Mouse (Mus musculus) subcutaneous adipose tissue, adult 2 months (tissue): Measurements from ENCODE around the gene Hoxa5. TPM values are rescaled to one million over a fixed set of nuclear protein-coding genes. Genes with fewer than 3 reads are reported as not detected.

ENCODE experiments used
- polyA plus RNA-seq: library from polyadenylated mRNA; depleted of rRNA; stranded (reverse); fragments of >200 nt; gene quantifications from 2 replicates; pipeline ENCODE4 v1.2.3, GENCODE M21; 2012; ENCODE audit warnings: low replicate concordance; rRNA removed

Gene Hoxa5
- polyA plus RNA-seq: 4.2 and 5.7 TPM in 2 replicates

DNA sequence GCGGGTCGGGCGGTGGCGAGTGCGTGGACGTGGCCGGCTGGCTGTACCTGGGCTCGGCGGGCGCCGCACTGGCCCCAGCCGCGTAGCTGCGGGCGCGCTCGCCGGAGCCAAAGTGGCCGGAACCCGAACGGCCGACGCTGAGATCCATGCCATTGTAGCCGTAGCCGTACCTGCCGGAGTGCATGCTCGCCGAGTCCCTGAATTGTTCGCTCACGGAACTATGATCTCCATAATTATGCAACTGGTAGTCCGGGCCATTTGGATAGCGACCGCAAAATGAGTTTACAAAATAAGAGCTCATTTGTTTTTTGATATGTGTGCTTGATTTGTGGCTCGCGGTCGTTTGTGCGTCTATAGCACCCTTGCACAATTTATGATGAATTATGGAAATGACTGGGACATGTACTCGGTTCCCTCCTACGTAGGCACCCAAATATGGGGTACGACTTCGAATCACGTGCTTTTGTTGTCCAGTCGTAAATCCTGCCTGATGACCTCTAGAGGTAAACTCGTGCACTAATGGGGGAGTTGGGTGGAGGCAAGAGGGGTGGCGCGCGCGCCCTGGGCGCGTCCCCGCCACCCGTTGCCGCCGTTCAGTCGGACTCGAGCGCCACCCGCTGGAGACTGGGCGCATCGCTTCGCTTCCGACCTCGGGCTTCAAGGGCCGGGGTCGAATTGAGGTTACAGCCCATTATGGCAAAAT lies at the start of gene Hoxa5:
Gene Hoxa5, minus strand, starts transcription at position 538 of the 703 bp plus-strand sequence.

DNA sequence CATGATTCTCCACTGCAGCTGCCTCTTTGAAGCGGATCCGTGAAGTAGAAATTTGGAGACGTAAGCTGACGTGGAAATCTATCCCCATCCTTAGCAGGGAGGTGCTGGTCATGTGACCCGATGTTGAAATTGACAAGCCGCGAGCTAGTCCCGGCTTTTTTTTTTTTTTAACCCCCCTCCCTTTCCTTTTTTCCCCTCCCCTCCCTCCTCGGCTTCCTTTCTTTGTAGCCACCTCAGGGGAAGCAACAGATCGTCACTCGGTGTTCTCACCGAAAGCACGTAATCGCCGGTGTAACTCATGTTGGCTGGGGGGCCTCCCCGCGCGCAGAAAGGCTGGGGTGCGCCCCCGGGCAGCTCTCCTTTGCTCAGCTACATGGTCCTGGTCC lies 41.4 kb upstream of the Hoxa5 start, which contains the start of gene Hoxa11:
Gene Hoxa11, minus strand, starts transcription at position 54 of the 386 bp plus-strand sequence.

DNA sequence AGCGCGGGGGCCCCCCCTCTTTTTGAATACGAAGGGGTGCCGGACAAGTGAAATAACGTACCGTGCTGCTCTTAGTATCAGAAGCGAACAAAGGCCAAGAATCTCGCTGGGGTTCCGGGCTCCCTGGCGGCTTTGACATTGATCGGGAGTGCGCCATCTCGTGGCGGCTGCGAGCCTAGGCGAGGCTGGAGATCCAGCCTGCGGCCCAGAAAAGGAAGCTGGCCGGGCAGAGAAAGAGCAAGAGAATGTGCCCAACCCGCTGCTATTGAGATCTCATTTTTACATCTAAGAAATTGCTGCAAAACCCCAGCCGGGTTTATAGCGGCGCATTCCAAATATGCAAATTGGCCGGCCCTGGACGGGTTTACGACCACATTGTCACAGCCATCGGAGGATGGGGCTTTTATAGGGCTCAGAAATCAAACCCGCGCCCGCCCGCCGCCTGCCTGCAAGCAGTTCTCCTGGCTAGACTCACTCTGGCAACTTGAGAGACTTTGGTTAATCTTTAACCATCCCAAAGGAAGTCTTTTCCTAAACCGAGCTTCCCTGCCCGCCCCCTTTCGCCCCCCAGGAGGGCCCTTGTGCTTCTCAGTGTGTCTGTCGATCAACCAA lies 36.1 kb upstream of the Hoxa5 start, which contains the start of gene Hoxa10:
Gene Hoxa10, minus strand, starts transcription at position 466 of the 612 bp plus-strand sequence.

DNA sequence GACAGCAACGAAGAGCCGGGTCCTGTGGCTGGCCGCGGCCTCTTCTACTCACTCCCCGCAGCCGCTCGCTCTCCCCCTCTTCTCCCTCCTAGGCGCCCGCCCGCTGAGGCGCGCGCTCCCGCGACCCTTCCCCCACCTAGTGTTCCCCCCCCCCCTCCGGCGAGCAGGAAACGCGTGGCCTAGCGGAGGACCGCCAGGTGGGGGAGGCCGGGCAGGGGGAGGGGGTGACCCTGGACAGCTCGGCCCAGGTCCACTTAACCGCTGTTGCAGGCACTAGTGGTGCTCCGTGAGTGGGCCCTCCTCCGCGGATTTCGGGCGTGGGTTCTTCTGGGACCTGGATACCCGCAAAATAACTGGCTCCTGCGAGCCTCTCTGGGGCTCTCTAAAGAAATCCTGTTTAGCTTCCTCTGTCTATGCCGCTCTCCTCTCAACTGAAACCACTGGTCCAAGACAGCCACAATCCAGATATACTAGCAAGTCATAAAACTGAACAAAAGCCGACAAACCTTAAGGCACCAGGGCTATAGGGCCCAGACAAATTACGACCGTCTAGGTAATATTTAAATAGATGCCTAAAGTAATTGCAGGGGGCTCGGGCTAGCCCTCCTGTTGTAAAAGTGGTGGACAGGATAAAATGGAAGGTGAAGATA lies 26.3 kb upstream of the Hoxa5 start, which contains the start of gene Hoxa9:
Gene Hoxa9, minus strand, starts transcription at position 574 of the 650 bp plus-strand sequence.

DNA sequence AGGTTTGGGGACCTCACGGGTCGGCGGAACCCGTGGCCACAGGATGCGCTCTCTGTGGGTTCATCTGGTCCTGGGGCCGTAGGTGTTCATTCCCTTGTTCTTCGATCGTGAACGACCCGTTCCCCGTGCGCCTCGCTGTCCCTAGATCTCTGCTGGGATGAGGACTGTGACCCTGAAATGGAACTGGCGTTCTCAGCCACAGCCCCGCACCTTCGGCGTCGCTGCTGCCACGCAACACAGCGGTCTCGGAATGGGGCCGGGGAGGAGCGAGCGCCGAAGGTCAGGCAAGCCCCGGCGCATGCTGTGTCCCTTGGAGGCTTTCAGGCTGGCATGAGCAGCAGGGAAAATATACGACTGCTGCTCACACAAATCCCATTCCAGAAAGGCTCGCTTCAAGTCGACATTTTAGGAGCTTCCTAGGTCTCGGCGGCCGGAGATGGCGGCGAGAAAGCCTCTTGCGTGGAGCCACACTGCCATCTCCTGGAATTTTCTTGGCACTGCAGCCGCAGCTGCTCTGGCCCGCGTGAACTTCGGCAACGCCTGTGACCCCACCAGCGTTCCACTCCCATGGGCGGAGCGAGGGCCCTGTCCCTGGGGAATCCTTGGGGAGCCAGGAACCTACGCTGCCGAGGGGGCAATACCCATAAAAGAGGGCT lies 17.1 kb upstream of the Hoxa5 start, which contains the start of gene Hoxa7:
Gene Hoxa7, minus strand, starts transcription at position 518 of the 656 bp plus-strand sequence.

DNA sequence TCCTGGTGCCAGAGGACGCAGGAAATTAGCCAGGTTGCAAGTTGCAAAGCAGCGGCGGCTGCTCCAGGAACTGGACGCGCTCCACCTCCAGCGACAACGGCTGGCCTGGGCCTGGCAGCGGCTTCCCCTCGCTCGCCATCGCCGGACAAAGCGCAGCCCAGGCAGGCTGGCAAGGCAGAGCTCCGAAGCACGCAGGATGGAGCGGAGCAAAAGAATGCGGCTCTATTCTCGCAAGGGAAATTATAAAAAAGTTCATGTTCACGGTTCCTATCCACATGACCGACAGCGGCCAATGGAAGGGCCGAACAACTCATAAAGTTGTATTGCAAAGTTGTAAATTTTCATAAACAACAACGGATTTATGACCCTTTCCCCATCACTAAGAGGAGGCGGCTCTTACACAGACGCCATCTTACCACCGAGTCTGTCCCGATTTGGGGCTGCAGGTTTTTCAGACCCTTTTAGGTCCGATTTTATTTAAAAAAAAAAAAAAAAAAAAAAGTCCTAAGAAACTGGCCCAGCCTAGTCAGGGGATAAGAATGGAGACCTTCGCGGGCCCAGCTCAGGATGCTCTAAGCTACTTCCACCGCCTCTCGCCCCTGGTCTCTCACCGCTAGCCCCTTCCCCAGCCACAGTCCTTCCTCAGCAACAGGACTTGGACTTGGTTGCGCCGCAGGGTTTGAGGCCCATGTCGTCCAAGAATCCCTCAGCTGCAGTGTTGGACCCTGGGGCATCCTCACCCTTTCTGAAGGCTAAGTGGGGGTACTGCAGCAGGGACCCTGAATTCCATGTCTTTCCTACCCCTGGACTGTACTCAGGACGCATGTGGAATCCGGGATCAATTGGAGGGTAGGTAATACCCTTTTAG lies 9.0 kb upstream of the Hoxa5 start, which contains the start of the genes Hoxa3 and Gm28308:
Gene Hoxa3, minus strand, starts transcription at position 218 of the 868 bp plus-strand sequence.
Gene Gm28308, minus strand, starts transcription at position 221 of the 868 bp plus-strand sequence.

DNA sequence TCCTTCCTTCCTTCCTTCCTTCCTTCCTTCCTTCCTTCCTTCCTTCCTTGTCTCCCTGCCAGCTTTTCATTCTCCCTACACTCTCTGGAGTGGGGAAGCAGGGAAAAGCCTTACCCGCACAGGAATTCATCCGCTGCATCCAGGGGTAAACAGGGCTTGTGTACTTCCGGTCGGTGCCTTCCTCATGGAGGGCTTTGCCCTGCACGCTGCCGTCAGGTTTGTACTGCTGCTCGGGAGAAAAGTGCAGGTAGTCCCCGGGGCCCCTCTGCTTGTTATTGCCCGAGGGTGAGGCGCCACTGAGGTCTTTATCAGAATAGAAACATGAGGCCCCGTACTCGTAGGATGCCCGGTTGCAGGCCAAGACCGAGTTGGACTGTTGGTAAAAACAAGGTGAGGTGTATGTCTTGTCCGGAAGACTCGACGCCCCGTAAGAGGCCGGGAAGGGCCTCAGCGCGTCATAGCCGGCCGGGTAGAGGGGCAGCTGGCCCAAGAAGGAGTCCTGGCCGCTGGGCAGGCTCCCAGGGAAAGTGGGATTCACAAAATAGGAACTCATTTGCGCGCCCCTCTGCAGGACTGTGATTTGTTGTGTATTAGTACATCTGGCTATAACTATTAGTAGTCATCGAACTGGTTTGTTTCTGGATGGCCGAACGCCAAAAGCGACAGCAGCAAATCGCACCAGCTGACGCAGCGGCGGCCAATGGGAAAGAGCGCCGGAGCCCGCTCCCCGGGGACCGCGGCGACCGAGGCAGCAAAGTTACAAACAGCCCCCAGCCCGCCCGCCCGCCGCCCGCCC lies 3.9 kb upstream of the Hoxa5 start, which contains the start of gene Hoxa6:
Gene Hoxa6, minus strand, starts transcription at position 651 of the 796 bp plus-strand sequence.

DNA sequence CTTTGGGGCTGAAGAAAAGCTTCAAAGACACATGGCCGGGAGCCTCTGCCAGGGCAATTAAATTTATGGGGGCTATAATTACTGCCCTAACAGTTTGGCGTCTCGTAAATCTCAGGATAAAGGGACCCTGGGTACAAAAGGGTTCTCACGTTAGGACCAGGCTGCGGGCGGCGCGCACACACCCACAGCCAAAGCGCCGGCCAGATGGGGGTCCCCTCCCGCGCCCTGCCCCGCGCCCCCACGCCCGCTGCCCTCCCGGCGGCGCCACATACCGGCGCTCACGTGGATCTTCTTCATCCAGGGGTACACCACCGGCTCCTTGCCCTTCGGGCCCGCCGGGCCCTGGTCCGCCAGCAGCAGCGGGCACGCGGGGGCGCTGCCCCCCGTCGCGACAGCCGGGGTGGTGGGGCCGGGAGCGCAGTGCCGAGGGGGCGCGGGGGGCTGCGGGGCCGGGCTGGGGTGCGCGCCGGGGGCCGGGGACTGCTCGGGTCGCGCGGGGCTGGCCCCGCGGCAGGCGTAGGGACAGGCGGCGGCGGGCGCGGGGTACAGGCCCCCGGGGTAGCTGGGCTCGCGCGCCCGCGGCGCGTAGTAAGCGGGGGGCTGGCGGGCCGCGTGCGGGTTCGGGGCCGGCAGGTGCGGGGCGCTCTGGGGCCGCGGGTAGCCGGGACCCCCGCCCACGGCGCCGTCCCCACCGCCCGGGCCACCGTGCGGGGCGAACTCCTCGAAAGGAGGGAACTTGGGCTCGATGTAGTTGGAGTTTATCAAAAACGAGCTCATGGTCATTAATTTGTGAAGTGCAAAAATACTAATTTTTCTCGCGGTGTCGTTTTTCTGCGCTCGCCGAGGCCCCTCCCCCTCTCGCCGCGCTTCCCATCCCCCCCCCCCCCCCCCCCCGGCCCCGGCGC lies 13.2 kb downstream of the Hoxa5 start, which contains the start of gene Hoxa4:
Gene Hoxa4, minus strand, starts transcription at position 848 of the 905 bp plus-strand sequence.

DNA sequence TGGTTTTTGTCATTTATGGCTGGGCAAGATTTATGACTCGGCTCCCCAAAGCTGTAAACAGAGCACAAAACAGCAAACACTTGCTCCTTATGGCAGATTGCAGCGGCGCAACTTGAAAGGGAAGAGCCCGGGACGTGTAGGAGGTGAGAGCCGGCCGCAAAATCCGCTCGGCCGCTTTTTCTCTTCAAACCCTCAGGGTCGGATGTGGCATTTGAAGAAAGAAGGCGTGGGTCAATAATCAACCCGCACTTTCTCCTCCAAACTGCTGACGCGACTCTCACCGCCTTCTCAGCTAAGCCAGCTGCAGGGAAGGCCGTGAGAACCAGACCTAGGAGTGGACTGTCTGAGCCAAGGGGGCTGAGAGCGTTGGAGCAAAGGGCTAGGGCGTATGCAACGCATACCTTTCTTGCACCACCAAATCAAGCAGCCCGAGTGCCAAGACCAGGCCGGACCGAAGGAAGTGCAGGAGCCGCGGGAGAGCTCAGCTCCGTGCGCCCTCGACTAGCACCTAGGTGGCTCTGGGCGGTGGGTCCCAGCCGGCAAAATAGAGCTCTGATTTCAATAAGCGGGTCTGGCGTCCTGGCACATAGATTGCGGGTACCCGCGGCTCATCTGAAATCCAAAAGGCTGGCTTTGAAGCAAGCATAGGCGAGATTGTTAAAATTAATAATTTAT lies 27.2 kb downstream of the Hoxa5 start, which contains the start of gene 5730596B20Rik:
Gene 5730596B20Rik, plus strand, starts transcription at position 438 of the 675 bp plus-strand sequence.

DNA sequence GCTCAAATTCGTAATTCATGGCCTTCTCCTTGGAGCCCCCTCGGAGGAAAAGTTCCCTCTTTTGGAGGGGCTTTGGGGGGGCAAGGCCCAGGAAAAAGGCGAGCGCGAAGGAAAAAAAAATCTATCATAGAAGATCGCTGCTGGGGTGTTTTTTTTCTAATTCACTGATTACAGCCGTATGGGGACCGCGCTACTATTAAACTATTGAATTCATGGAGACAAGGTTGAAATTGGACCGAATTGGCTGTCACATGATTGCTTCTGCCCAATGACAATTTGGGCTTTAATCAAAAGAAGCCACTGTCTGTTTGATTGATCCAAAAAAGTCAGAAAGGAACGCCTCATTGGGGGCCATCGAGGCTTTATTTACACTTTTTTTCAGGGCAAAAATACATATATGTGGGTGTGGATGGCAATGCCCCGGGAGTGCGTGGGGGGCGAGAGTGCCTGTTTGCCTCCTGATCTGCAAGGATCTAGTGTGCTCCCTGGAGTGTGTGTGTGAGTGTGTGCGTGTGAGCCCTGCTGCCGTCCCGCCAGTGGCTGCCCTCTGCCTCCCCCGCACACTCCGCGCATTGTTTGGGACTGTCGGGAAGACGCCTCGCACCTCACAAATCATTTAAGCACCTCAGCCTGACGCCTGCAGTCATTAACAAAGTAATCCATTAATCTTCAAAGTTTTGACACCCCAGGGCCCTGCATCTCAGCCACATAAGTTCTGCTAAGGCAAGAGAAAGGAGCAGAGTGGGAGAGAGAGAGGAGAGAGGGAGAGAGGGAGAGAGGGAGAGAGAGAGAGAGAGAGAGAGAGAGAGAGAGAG lies 39.6 kb downstream of the Hoxa5 start, which contains the start of gene Hoxa2:
Gene Hoxa2, minus strand, starts transcription at position 206 of the 815 bp plus-strand sequence.

DNA sequence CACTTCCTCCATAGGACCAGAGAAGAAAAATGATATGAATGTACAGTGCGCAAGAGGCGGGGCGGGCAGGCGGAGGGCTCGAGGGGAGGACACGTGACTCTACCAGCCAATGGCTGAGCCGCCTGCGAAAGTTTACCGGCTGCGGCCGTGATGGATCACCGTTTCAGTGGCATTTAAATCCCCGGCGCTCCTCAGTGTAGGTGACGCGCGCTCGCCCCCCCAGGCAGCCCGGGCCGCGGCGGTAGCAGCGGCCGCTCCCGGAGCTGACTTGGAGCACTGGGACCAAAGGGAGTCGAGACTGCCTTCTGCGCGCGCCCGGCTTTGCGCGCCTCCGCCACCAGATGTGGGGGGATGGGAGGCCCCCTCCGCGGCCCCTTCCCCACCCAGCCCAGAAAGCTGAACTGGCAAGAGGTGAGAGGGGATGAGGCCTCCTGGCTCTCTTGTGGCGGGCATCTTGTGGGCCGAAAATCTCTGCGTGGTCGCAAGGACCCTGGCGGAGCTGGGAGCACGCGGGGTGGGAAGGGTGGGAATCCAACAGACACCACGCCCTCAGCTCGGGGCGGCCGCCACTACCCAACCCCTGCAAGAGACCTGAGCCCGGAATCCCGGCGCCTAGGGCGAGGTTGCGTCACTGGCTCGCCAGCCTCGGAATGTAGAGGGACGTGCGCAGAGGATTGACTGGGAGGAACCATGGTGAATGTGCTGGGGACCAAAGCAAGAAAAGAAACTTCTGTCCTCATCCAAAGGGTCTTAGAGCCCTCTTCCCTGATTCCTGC lies 45.9 kb downstream of the Hoxa5 start, which contains the start of gene Hoxa1:
Gene Hoxa1, minus strand, starts transcription at position 42 of the 776 bp plus-strand sequence.

Other genes starting within 250 kb of the Hoxa5 start
- gene Skap2, start 192.0 kb downstream of the Hoxa5 start, polyA plus RNA-seq: 11.9 and 13.1 TPM in 2 replicates
- 0.62 and 1.9 TPM in 2 replicates for gene Hoxa1, start 46.3 kb downstream of the Hoxa5 start, polyA plus RNA-seq
- gene Hoxa2, start 39.8 kb downstream of the Hoxa5 start, polyA plus RNA-seq: 1.9 and 2.1 TPM in 2 replicates
- 0.10 TPM in 1 of 2 replicates, not detected in the other for gene 5730596B20Rik, start 27.1 kb downstream of the Hoxa5 start, polyA plus RNA-seq
- gene Hoxa4, start 12.8 kb downstream of the Hoxa5 start, polyA plus RNA-seq: 1.4 and 1.5 TPM in 2 replicates
- gene Hoxa6, start 4.1 kb upstream of the Hoxa5 start, polyA plus RNA-seq: 2.8 and 5.0 TPM in 2 replicates
- gene Hoxa3, start 8.7 kb upstream of the Hoxa5 start, polyA plus RNA-seq: 4.8 and 7.1 TPM in 2 replicates
- 1.3 and 2.7 TPM in 2 replicates for gene Gm28308, start 8.8 kb upstream of the Hoxa5 start, polyA plus RNA-seq
- 10.5 and 24.3 TPM in 2 replicates for gene Hoxa7, start 17.3 kb upstream of the Hoxa5 start, polyA plus RNA-seq
- 19.2 and 95.3 TPM in 2 replicates for gene Hoxa9, start 26.5 kb upstream of the Hoxa5 start, polyA plus RNA-seq
- gene Hoxa10, start 36.3 kb upstream of the Hoxa5 start, polyA plus RNA-seq: 19.5 and 200 TPM in 2 replicates
- 2.4 and 108 TPM in 2 replicates for gene Hoxa11, start 41.2 kb upstream of the Hoxa5 start, polyA plus RNA-seq
- 1.2 and 1.5 TPM in 2 replicates for gene Hoxa13, start 56.3 kb upstream of the Hoxa5 start, polyA plus RNA-seq
- not detected in 2 replicates for gene Evx1, start 108.9 kb upstream of the Hoxa5 start, polyA plus RNA-seq